Mouse (Mus musculus) E14TG2a.4 (cell line): ENCODE results near the gene Gm36079.
"Not testable (repeated sequence)": the region's sequence is repeated elsewhere in the genome, so short reads cannot be mapped to it uniquely, and the experiment has no call there.

Experiments
- CTCF ChIP-seq: conservative IDR thresholded peaks from 2 replicates; pipeline ENCODE4 v1.5.1; 2014; ENCODE audit warnings: low read length
- NANOG ChIP-seq: IDR thresholded peaks from 2 replicates; pipeline ENCODE4 v1.6.1; 2014; ENCODE audit warnings: borderline replicate concordance, low read length, mixed read lengths
- POU5F1 ChIP-seq: IDR thresholded peaks from 2 replicates; pipeline ENCODE4 v1.6.1; 2014; ENCODE audit warnings: low read length, borderline replicate concordance

DNA sequence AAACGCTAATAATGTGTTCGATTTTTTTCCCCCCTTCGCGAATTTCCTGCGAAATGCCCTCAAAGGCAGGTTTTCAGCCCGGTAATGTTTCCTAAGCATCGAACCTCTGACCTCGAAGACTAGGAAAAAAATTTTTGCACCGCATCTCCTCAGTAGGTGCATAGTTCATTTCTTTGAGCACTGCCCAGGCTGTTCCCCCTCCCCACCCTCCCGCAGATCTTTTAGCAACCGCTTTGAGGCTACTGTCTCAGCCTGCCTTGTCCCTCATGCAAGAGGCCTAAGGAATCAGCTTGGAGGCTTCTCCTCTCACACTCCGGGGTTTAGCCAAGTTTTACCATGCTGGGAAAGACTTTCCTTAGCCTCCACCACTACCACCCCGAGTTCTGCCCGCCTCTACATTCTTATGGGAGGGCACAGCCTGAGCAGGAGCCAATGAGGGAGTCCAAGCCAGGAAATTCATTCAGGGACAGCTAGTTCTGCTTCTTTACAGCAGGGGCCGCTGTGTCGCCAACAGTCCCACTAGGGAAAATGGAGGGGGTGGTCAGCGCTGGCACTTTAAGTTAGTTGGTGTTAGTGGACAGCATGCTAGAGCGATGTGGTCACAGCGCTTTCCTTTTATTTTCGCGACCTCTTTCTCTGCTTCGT, 28.2 kb downstream of the Gm36079 start:
- TF ChIP-seq CTCF, NANOG, POU5F1: not testable (repeated sequence)
